Mouse (Mus musculus) midbrain, embryonic 12.5 days (tissue): ENCODE measurements at regions not wholly inside any gene's neighbourhood (a gene's known extent, or its start where the extent isn't known, plus 50 kb on each side); places are given as distances from the start of the nearest gene placed in this dataset.

Experiments used
- ATAC-seq: fragments of 200-750 bp; cut with Nextera tagmentation; 2 replicates; pipeline ENCODE4 v1.8.0; 2017; ENCODE audit warnings: low read depth, moderate TSS enrichment, moderate library complexity; ENCODE audit not compliant: low FRiP score
- H3K27ac ChIP-seq: fragments of 300-500 bp; sonication (generic); replicated peaks from 2 replicates; pipeline ENCODE4 v1.5.1; 2016; ENCODE audit warnings: mild to moderate bottlenecking
- H3K27me3 ChIP-seq: fragments of 300-500 bp; sonication (generic); 2 replicates; pipeline ENCODE4 v1.6.1; 2016; ENCODE audit warnings: mild to moderate bottlenecking
- H3K36me3 ChIP-seq: fragments of 300-500 bp; sonication (generic); 2 replicates; pipeline ENCODE4 v1.6.1; 2016
- H3K4me1 ChIP-seq: fragments of 300-500 bp; sonication (generic); 2 replicates; pipeline ENCODE4 v1.6.1; 2016
- H3K4me2 ChIP-seq: fragments of 300-500 bp; sonication (generic); replicated peaks from 2 replicates; pipeline ENCODE4 v1.6.1; 2016; ENCODE audit warnings: mild to moderate bottlenecking, moderate library complexity
- H3K4me3 ChIP-seq: fragments of 300-500 bp; sonication (generic); 2 replicates; pipeline ENCODE4 v1.5.1; 2016; ENCODE audit warnings: mild to moderate bottlenecking
- H3K9ac ChIP-seq: fragments of 300-500 bp; sonication (generic); replicated peaks from 2 replicates; pipeline ENCODE4 v1.6.1; 2016; ENCODE audit warnings: mild to moderate bottlenecking, moderate library complexity
- H3K9me3 ChIP-seq: fragments of 300-500 bp; sonication (generic); 2 replicates; pipeline ENCODE4 v1.6.1; 2016; ENCODE audit warnings: mild to moderate bottlenecking
- WGBS: fragments of 180-500 bp; shearing (Covaris S2); methylation state at CpG from one replicate; pipeline ENCODE4 v1.1.7; 2016; 5-methylcytosine and 5-hydroxymethylcytosine counted together

- Histone ChIP-seq H3K27me3 (0 out of 2 replicates have a peak, but pooled peaks cover 7% of the 10 kb centered on the region), H3K9ac (no peak overlapping the region), H3K4me1 (peaks cover 3% of the 10 kb centered on the region; the same call in 1 of the 2 replicates), H3K36me3 (no peaks in the 10 kb centered on the region), H3K9me3 (no peaks in the 10 kb centered on the region), H3K4me2 (no peak overlapping the region), H3K4me3 (no peak overlapping the region), H3K27ac (no peak overlapping the region)
- no peak for ATAC-seq
- 91% methylated on average over 10 of the region's 10 CpGs for WGBS
These were observed 96.9 kb downstream of the Tmem130 start for GRCm38 (mm10) chr5:144664571-144665295.

- Histone ChIP-seq H3K27ac (no peak overlapping the region), H3K27me3 (0 out of 2 replicates have a peak, but pooled peaks cover 7% of the 10 kb centered on the region), H3K9ac (no peak overlapping the region), H3K9me3 (no peaks in the 10 kb centered on the region), H3K4me2 (no peak overlapping the region), H3K4me3 (no peak overlapping the region), H3K4me1 (peaks cover 3% of the 10 kb centered on the region; the same call in 1 of the 2 replicates), H3K36me3 (no peaks in the 10 kb centered on the region)
- ATAC-seq, result no peak
- 69% methylated on average over 3 of the region's 3 CpGs for WGBS
These were observed 93.6 kb downstream of the Tmem130 start for GRCm38 (mm10) chr5:144668060-144668459.

DNA sequence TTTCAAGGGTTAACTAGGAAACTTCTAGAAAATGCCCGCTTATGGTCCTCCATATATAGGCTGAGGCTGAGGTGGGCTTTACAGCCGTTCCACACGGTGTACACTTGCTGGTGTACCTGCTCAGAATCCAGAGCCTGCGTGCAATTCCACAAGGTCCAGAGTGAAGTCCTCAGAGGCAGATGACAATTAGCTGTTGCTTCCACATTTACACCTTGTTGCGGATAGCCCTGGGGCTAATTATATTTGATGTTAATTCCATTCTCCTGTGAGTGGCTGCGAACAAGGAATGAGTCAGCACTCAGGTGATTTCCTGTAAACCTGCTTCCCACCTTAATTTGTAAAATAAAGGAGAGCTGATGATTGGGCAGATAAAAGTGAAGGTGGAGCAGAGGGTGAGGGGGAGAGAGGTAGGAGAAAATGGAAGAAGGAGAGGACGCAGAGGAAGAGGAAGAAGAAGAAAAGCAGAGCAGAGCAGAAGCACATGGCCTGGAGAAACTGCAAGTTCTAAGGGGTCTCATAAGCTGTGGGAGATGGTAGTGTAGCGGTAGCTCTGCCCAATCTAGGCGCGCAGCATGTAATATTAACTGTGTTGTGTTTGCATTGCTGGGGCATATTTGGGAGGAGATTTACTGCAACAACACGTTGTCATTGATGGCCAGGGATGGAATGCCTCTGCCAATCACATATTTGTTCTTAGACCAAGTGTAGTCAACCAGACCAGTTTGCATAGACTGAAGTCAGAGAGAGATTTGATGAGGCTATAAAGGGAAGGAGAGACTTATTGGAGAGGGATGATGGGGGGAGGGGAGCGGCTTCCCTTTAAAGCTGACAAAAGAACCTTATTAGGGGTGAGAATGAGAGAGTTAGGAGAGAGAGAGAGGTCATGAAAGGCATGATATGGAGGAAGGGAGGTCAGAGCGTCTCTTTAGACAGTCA, 82.5 kb downstream of the Tmem130 start:
- 90% methylated on average over 13 of the region's 13 CpGs for WGBS
- H3K4me3 ChIP-seq, result no peak overlapping the region
- H3K27me3 ChIP-seq, result no peaks in the 10 kb centered on the region
- H3K4me1 ChIP-seq, result no peaks in the 10 kb centered on the region
- no peaks in the 10 kb centered on the region for H3K9me3 ChIP-seq
- no peaks in the 10 kb centered on the region for H3K36me3 ChIP-seq
- no peak for ATAC-seq
- no peak overlapping the region for H3K4me2 ChIP-seq
- H3K9ac ChIP-seq, result no peak overlapping the region
- no peak overlapping the region for H3K27ac ChIP-seq

GRCm38 (mm10) chr5:144684184-144684583, 77.4 kb downstream of the Tmem130 start:
- Histone ChIP-seq H3K27me3 (no peaks in the 10 kb centered on the region), H3K9me3 (no peaks in the 10 kb centered on the region), H3K4me3 (no peak overlapping the region), H3K27ac (no peak overlapping the region), H3K9ac (no peak overlapping the region), H3K4me2 (no peak overlapping the region), H3K4me1 (no peaks in the 10 kb centered on the region), H3K36me3 (no peaks in the 10 kb centered on the region)
- no peak for ATAC-seq
- 81% methylated on average over 1 of the region's 1 CpGs for WGBS
